In genomic region chr3:109970181-109970580, GRCm38 (mm10) we compare ENCODE assay signal across 14 mouse cellular contexts.
"Had no signal": no experiment of that assay in that cellular context is flagged by ENCODE, and none has a peak within 500 bp of the region (broad histone marks: within the 10 kb centered on the region; RNA-seq: fewer than 3 reads in every experiment).

No protein-coding gene starts in this region.

- H3K36me3 ChIP-seq: limb, embryonic 12.5 days; midbrain, embryonic 13.5 days had no signal

- H3K27me3 ChIP-seq: limb, embryonic 12.5 days; midbrain, embryonic 13.5 days had no signal

- DNase-seq: kidney, adult 9 months; liver; lung, adult 2 months; lung, postnatal 36 days; right cerebral cortex, adult 18-20 months; right cerebral cortex, postnatal 25 days; thymus, adult 2 months; thymus, postnatal 25 days had no signal

- H3K4me3 ChIP-seq: limb, embryonic 12.5 days; midbrain, embryonic 13.5 days had no signal

- H3K4me1 ChIP-seq: limb, embryonic 12.5 days; midbrain, embryonic 13.5 days had no signal

- H3K9me3 ChIP-seq: limb, embryonic 12.5 days; midbrain, embryonic 13.5 days had no signal

- H3K9ac ChIP-seq: limb, embryonic 12.5 days; liver, embryonic 14.5 days; midbrain, embryonic 13.5 days had no signal

- H3K4me2 ChIP-seq: limb, embryonic 12.5 days; midbrain, embryonic 13.5 days had no signal

- H3K27ac ChIP-seq: kidney, postnatal 0 days; limb, embryonic 12.5 days; liver, embryonic 14.5 days; midbrain, embryonic 13.5 days had no signal

- ATAC-seq: intestine, postnatal 0 days; lung, postnatal 0 days; midbrain, embryonic 13.5 days had no signal
